Mouse (Mus musculus) left cerebral cortex, postnatal 10 days (tissue): Measurements from ENCODE around the gene Dntt. TPM values are rescaled to one million over a fixed set of nuclear protein-coding genes. Genes with fewer than 3 reads are reported as not detected.
A peak's percentile ranks its signal among the peaks of the same experiment; 100 is the strongest.

Experiments used
- DNase-seq, 2 experiments: peaks; one replicate each; pipeline ENCODE4 v3.0.0; 2021 to 2022; ENCODE audit warnings: low spot score in 2 of 2, mixed read lengths in 1 of 2; ENCODE audit errors: extremely low spot score in 1 of 2
- intact Hi-C: fragments of 180-260 bp; cut with DNase I; formaldehyde crosslinking; loops from one replicate; pipeline ENCODE4 v1.15.1; 2025
- total RNA-seq, 2 experiments: library from RNA; stranded (reverse); gene quantifications; 2 replicates each; pipeline ENCODE4 v1.2.3; 2021

Gene Dntt
- total RNA-seq, 2 experiments from 2014 or later = 0.18 TPM; not detected in 1

DNA sequence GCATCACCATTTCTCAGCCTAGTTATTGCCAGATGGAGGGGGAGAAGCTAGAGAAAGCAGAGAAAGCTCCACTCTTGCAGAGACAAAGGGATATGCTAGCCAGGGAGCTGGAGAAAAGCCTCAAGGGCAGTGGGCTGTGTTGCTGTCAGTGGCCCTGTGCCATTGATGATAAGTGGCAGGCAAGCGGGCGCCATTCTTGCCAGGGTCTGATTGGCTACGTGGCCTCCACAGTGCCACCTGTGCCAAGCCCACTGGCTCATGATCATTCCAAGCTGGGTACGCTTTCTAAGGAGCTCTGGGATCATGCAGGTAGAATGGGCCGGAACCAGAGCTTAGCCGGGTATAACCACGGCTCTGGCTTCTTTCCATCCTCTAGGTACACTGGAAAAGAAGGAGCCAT is 71.8 kb downstream of the Dntt start:
- DNase-seq = no peak
- intact Hi-C loops = loop anchor here (5.0 kb wide), 1 partner anchor 146 kb away; no protein-coding TSS in a partner anchor

- peak; percentile 67 for DNase-seq
- intact Hi-C loops = loop anchor here (5.0 kb wide), 1 partner anchor 146 kb away; no protein-coding TSS in a partner anchor
These were observed 72.3 kb downstream of the Dntt start for GRCm38 (mm10) chr19:41101390-41101789.

DNA sequence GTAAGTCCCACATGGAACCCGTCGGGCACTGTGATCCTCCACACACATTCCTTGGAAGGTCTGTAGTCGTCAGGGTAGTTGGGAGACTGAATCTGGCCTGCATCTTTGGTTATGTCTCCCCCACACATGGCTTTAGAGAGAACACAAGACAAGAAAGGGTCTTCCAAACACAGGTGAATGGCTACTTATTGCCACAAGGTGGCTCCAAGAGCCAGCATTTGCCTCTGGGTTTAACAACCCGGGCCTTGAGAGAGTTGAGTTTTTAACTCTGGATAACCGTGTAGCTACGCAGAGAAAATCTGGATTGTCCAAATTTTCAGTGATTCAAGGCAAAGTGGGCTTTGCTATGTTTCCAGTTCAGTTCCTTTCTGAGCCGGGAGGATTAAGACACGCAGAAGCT is 75.8 kb downstream of the Dntt start:
- intact Hi-C loops = loop anchor here (5.0 kb wide), 2 partner anchors 97 to 142 kb away; no protein-coding TSS in a partner anchor
- peak in 1 of 2 experiments; percentile 56 for DNase-seq

DNA sequence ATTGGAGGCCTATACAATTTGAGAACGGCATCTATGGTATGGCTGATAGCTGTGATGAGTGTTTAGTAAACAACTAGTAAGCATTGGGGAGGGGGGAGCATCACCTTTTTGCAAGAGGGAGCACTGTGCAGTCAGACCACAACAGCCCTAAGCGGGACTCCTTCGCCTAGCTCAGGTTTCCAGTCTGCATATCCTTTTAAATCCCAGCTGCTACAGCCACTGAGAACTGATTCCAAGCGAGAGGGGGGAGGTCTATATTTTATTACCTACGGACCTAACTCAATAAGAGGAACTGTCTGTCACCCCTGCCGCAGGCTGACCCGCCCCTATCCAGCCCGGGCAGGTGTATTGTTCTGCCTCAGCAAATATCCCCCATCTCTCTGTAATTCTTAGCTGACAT is 78.5 kb downstream of the Dntt start:
- DNase-seq = no peak
- intact Hi-C loops = loop anchor here (5.0 kb wide), 1 partner anchor 95 kb away; no protein-coding TSS in a partner anchor

- intact Hi-C loops = loop anchor here (5.0 kb wide), 1 partner anchor 94 kb away; no protein-coding TSS in a partner anchor
- DNase-seq = no peak
These were observed 79.6 kb downstream of the Dntt start for GRCm38 (mm10) chr19:41108666-41109065.

Other genes starting within 250 kb of the Dntt start
- 1 to 10 TPM; 7.4 to 8.6 TPM for gene Ccnj, start 198.0 kb upstream of the Dntt start, total RNA-seq
- 1 to 10 TPM; 8.7 to 9.6 TPM for gene Zfp518a, start 134.6 kb upstream of the Dntt start, total RNA-seq
- gene Blnk, start 34.7 kb upstream of the Dntt start, total RNA-seq = 1 to 10 TPM; 3.0 TPM
- under 1 TPM; 0.36 to 0.69 TPM for gene Opalin, start 47.8 kb downstream of the Dntt start, total RNA-seq
- gene Tll2, start 177.6 kb downstream of the Dntt start, total RNA-seq = 1 to 10 TPM; 2.0 to 2.2 TPM
- gene Tm9sf3, start 234.7 kb downstream of the Dntt start, total RNA-seq = 100 to 1,000 TPM; 141 to 142 TPM